Mouse (Mus musculus): ENCODE results near the gene Bfsp2.
A peak's percentile ranks its signal among the peaks of the same experiment; 100 is the strongest.
"Not testable (repeated sequence)": the region's sequence is repeated elsewhere in the genome, so short reads cannot be mapped to it uniquely, and the experiment has no call there.

Bfsp2 gene

GRCm38 (mm10) chr9:103424869-103425268 lies 55.4 kb downstream of the Bfsp2 start:
- no peak for DNase-seq

GRCm38 (mm10) chr9:103423951-103424350 lies 56.3 kb downstream of the Bfsp2 start:
- no peak for DNase-seq

GRCm38 (mm10) chr9:103423384-103423783 lies 56.8 kb downstream of the Bfsp2 start:
- no peak for DNase-seq

GRCm38 (mm10) chr9:103422847-103423246 lies 57.4 kb downstream of the Bfsp2 start:
- DNase-seq = peak; percentile 31

- no peak for DNase-seq
These were observed 59.4 kb downstream of the Bfsp2 start for GRCm38 (mm10) chr9:103420844-103421243.

- no peak for DNase-seq
These were observed 61.4 kb downstream of the Bfsp2 start for GRCm38 (mm10) chr9:103418786-103419185.

- not testable (repeated sequence) for DNase-seq
These were observed 62.0 kb downstream of the Bfsp2 start for GRCm38 (mm10) chr9:103418267-103418666.

GRCm38 (mm10) chr9:103413457-103413856 lies 66.8 kb downstream of the Bfsp2 start:
- no peak for DNase-seq

GRCm38 (mm10) chr9:103409119-103409518 lies 71.1 kb downstream of the Bfsp2 start:
- no peak for DNase-seq

- no peak for DNase-seq
These were observed 72.0 kb downstream of the Bfsp2 start for GRCm38 (mm10) chr9:103408136-103408777.

- no peak for DNase-seq
These were observed 76.8 kb downstream of the Bfsp2 start for GRCm38 (mm10) chr9:103403331-103403973.

- DNase-seq = no peak
These were observed 81.6 kb downstream of the Bfsp2 start for GRCm38 (mm10) chr9:103398509-103399157.

GRCm38 (mm10) chr9:103393256-103393655 lies 87.0 kb downstream of the Bfsp2 start:
- no peak for DNase-seq

- no peak for DNase-seq
These were observed 88.3 kb downstream of the Bfsp2 start for GRCm38 (mm10) chr9:103391796-103392372.

- DNase-seq = no peak
These were observed 91.0 kb downstream of the Bfsp2 start for GRCm38 (mm10) chr9:103389261-103389660.

GRCm38 (mm10) chr9:103387011-103387653 lies 93.1 kb downstream of the Bfsp2 start:
- no peak for DNase-seq

GRCm38 (mm10) chr9:103386573-103386972 lies 93.6 kb downstream of the Bfsp2 start:
- DNase-seq = no peak

- DNase-seq = no peak
These were observed 94.6 kb downstream of the Bfsp2 start for GRCm38 (mm10) chr9:103385600-103385999.

- DNase-seq = no peak
These were observed 96.0 kb downstream of the Bfsp2 start for GRCm38 (mm10) chr9:103384141-103384796.

GRCm38 (mm10) chr9:103383576-103383975 lies 96.6 kb downstream of the Bfsp2 start:
- DNase-seq = no peak

GRCm38 (mm10) chr9:103382989-103383388 lies 97.2 kb downstream of the Bfsp2 start:
- no peak for DNase-seq

GRCm38 (mm10) chr9:103380566-103380965 lies 99.7 kb downstream of the Bfsp2 start:
- no peak for DNase-seq

- DNase-seq = no peak
These were observed 101.0 kb downstream of the Bfsp2 start for GRCm38 (mm10) chr9:103379199-103379598.

Data from cerebellum, adult 9-11 months (tissue).